Mouse (Mus musculus): Measurements from ENCODE around the gene Duoxa1. TPM values are rescaled to one million over a fixed set of nuclear protein-coding genes. Genes with fewer than 3 reads are reported as not detected.

The Duoxa1 gene
- total RNA-seq, 2 experiments from 2014 or later: not detected

DNA sequence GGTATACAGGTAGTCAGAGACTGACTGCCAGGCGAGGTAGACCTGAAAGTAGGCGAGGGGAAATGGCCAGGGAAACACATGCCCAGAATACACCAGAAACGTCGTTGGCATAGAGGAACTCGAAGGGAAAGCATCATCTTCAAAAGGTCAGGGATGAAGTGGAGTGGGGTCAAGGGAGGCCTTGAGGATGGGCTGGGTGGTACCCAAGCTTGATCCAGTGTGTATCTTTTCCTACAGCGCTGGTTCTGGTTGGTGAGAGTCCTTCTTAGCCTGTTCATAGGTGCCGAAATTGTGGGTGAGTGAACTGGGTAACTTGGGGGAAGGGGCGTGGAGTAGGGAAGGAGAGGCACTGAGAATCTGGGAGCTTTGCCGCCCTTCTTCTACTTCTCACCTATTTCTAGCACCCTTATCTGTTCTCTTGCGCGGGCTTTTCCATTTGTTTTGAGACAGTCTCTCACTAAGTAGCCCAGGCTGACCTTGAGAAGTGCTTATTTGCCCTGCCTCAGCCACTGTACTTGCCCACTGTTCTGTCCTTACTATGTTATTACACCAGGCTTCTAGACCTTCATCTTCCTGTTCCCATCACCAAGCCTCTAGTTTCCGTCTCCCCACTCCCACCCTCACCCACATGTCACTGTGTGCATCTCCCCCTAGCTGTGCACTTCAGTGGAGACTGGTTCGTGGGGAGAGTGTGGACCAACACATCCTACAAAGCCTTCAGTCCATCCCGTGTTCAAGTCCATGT, 13.4 kb downstream of the Duoxa1 start:
- no peak for ATAC-seq (replicated peaks; ENCODE audit: low FRiP score, low TSS enrichment, poor library complexity, severe bottlenecking)

DNA sequence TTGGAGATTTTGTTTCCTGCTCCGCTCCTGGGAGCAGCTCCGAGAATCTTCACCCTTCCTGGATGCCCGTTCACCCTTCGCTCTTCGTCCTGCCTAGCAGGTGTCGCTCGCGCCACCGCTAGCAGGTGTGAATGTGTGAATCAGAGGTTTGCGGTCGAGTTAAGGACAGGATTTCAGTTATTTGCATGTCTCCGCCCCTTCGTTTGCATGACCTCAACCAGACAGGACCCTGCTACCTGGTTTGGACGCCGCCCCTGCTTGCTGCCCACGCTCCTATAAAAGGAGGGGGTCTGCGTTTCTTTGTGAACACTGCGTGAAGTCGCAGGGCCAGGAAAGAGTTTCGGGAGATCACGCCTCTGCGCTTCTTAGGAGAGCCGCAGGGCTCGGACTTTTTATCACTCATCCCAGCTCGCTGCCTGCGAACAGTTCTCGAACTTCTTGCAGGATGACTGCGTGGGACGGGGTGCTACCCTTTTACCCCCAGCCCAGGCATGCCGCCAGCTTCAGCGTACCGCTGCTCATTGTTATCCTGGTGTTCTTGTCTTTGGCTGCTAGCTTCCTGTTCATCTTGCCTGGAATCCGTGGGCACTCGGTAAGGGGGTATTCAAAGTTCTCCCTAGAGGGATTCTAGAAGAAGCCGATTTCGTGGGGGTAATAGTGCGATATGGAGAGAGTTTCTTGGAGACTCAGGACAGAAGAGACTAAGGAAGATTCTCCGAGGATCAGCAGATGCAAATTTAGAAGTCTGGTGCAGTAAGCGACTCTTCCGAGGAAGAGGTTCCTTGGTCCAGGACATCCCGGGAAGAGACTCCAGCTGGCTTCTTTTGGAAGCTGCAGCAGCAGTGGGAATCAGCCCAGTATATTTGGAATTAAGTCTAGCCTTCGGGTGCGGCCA, 14.7 kb downstream of the Duoxa1 start, which contains the start of gene Duoxa2:
Gene Duoxa2, plus strand, starts transcription at position 305 of the 895 bp plus-strand sequence.
- ATAC-seq (replicated peaks; ENCODE audit: low FRiP score, low TSS enrichment, poor library complexity, severe bottlenecking): no peak

DNA sequence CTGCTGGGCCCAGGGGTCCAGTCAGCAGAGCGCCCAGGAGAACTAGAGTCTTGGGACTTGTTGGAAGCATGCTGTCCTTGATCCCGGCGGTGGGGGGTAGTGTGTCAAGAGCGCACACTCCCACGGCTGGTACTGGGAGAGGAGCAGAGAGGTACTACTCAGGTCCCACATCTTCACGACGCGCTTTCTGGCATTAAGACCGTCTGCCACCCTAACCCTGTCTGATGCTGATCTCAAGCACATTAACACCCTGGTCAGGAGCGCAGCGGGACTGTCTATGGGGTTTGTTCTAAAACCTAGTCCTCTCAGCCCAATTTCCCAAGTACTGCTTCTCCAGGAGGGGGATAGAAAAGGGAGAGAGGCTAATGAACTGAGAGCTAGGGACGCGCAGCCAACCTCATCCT, 15.4 kb downstream of the Duoxa1 start, which contains the start of gene Duox2:
Gene Duox2, minus strand, starts transcription at position 354 of the 404 bp plus-strand sequence.
- no peak for ATAC-seq (replicated peaks; ENCODE audit: low FRiP score, low TSS enrichment, poor library complexity, severe bottlenecking)

DNA sequence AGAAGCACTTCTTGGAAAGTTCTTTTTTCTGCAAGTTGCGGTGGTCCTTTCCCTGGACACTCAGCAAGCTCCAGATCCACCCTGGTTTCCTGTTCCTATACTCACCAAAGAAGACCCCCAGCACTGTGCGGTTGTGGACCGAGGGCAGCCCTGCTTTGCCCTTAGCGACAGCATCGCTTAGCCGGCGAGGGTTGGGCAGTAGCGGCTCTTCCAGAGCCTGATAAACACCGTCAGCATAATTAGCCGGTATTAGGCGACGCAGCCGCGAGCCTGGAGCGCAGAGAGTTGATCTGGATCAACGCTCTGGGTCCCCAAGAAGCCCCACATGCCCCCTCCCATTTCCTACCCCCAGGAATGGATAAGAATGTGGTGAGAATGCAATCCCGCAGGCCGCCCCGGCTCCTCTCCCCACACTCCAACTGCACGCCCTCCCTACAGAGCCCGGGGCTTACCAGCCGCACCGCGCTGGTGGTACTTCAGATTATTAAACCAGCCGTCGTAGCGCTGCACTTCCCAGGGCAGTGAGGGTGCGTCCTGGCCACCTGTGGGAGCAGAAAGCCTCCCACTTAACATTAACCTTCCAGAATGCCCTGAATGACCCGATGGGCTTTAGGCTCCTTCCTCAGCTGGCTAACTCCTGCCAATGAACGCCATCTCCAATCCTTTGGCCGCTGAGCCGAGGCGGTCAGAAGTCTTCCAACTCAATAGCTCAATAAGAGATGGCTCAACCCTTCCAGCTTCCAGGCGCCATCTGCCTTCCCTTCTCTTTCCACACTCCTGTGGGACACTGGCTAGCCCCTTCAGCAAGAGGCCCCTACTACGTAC, 16.0 kb downstream of the Duoxa1 start:
- ATAC-seq (replicated peaks; ENCODE audit: low FRiP score, low TSS enrichment, poor library complexity, severe bottlenecking): no peak

DNA sequence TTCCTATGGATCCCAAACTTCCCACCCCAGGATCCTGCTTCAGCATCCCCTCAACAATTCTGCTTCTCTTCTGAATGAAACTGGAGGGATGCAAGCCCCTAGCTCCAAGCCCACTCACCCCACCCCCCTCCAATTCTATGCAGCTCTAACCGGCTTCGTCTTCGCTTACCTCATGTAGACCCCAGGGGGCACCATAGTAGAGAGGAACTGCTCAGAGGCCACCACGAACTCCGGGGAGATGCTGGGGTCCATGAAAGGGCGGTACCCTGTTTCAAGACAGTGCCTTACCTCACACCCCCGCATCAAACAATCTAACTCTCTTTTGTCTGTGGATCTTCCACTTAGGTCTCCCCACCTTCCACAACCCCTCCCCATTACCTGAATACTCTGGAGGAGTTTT, 18.6 kb downstream of the Duoxa1 start:
- ATAC-seq (replicated peaks; ENCODE audit: low FRiP score, low TSS enrichment, poor library complexity, severe bottlenecking): no peak

DNA sequence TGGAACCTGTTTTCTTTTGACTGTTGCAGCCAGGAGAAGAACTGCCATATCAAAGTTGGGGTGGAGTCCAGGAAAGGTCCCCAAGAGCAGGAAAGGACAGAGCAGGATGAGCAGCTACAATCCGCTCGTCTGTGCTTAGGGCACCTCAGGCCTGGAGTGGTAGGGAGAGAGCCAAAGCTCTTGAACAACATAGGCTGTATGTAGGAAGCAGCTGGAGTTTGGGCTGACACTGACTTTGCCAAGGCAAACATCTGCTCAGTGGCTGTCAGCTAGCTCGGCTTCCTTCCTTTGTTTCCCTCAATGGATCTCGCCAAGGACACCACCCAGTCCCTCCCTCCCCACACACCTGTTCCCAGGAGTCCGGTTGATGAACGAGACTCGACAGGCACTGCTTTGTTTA, 27.4 kb downstream of the Duoxa1 start:
- no peak for ATAC-seq (replicated peaks; ENCODE audit: low FRiP score, low TSS enrichment, poor library complexity, severe bottlenecking)

DNA sequence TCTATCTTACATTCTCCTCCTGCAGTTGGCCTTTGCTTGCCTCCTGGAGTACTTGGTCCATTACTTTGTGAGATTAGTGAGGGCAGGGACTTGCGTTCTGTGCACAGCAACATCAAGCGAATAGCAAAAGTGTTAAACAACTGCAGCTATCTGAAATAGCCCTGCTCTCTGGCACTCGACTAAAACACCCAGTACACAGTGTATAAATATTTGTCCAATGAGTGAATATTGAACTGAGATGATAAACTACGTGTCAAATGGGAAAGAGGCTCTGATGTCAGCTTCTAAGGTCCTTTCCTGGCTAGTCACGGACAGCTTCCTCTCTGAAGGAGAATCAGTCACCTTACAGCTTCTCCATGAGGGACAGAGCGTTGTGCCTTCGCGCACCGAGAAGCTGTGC, 29.4 kb downstream of the Duoxa1 start:
- no peak for ATAC-seq (replicated peaks; ENCODE audit: low FRiP score, low TSS enrichment, poor library complexity, severe bottlenecking)

DNA sequence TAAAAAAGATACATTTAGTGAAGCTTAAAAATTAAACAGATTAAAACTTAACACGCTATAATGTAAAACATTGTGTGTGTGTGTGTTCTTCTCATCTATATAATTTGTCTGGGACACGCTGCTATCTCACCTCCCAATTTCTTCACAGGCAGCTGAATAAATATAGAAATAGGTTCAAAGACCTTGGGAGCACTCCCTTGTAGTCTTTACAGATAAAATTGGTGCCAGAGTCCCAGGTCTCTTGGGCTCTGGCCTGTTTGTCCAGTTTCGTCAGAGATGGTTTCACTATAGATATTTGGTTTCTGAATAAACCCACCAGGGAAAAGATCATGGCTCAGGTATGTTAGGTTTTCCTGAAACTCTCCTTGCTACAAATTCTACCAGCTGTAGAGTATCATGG, 34.8 kb downstream of the Duoxa1 start:
- ATAC-seq (replicated peaks; ENCODE audit: low FRiP score, low TSS enrichment, poor library complexity, severe bottlenecking): no peak

DNA sequence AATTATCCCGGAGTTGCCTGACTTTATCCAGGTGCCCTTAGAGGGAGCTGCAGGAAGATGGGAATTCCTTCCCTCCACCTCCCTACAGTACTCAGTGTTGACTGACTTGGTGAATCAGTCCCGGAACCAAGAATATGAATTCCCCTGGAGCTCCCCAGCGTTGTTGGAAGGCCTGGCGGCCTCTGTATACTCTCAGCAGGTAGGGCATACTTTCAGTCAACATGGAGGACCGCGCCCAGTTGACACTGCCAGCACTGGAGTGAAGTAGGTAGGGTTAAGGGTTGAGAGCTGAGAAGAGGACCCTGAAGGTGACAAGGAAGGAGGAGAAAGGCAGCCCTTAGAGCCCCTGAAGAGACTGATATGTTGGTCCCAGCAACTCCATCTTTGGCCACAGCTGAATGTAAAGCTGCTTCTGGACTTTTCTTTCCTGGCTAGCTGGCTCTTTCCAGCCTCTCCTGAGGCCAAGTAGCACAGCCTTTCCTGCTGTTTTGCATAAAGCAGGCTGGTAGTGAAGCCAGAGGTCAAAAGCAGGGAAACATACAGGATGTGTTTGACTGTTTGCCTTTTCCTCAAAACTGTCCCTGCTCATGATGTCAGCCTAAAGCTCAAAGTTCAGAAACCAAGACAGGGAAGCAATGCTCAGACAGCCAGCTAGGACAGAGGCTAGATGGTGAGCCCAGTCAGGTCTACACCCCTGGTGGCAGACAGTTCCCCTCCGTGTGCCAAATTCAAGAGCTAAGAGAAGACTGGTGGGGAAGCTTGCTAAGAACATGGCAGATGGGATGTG, 46.9 kb downstream of the Duoxa1 start:
- no peak for ATAC-seq (replicated peaks; ENCODE audit: low FRiP score, low TSS enrichment, poor library complexity, severe bottlenecking)

DNA sequence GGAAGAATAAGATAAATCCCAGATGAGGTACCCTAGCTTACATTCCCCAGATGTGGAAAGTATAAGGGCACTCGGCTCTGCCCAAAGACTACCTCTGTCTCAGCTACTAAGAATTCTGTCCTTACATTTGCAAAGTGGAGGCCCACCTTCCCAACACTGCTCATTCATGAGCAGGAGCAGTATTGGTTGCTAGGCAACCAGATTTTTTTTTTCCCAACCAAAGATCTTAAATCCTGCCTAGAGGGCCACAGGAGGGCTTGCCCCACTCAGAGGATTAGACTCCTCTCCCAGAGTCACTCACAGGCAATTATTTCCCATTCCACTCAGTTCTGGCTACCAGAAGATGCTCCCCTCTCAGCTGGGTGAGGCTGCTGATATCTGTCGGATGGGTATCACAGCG, 48.8 kb downstream of the Duoxa1 start:
- ATAC-seq (replicated peaks; ENCODE audit: low FRiP score, low TSS enrichment, poor library complexity, severe bottlenecking): no peak

DNA sequence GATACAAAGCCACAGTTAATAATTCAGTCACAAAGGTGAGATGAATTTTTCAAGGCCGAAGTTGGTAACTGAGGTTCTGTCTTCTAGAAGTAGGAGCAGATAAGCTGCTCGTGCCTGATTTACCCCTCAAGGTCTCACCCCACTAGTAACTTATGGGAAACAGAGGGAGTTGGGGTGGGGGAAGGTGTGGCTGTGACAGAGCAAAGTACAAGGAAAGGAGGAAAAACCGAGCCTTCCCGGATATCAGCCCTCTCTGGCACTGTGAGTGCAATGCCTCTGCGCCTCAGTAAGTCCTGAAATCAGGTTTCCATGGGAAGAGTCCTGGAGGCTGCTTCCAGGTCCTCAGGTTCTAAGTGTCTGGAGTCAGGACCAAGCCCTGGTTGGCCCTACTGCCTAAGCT, 52.8 kb downstream of the Duoxa1 start:
- ATAC-seq (replicated peaks; ENCODE audit: low FRiP score, low TSS enrichment, poor library complexity, severe bottlenecking): no peak

DNA sequence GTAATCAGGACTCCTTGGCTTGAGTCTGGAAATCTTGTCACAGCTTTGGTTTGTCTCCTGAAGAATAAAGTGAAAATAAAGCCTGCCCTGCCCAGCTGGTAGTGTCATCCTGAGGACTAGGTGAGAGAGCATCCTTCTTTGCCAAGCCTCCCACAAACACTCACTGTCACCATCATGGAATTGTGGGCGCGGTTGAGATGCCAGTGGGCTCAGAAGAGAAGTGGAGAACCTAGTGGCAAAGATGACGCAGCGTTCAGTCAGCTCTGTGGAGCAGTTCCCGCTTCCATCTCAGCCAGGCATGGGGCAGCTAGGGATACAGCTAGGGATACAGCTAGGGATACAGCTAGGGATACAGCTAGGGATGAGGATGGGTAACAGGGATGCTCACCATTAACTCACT, 57.5 kb downstream of the Duoxa1 start:
- ATAC-seq (replicated peaks; ENCODE audit: low FRiP score, low TSS enrichment, poor library complexity, severe bottlenecking): no peak

Other genes starting within 250 kb of the Duoxa1 start
- 9.8 and 13.1 TPM in 2 replicates for gene Spg11, start 195.3 kb downstream of the Duoxa1 start, total RNA-seq (2014; fragmentation: Nextera tagmentation)
- 9.8 and 11.7 TPM in 2 replicates for gene Spg11, start 195.3 kb downstream of the Duoxa1 start, total RNA-seq (2017)
- gene B2m, start 166.0 kb downstream of the Duoxa1 start, total RNA-seq (2014; fragmentation: Nextera tagmentation): 1,448 and 1,509 TPM in 2 replicates
- gene B2m, start 166.0 kb downstream of the Duoxa1 start, total RNA-seq (2017): 1,672 and 1,891 TPM in 2 replicates
- not detected in 2 replicates for gene Trim69, start 153.0 kb downstream of the Duoxa1 start, total RNA-seq (2014; fragmentation: Nextera tagmentation)
- 0.76 and 1.1 TPM in 2 replicates for gene Trim69, start 153.0 kb downstream of the Duoxa1 start, total RNA-seq (2017)
- not detected in 2 replicates for gene Patl2, start 127.5 kb downstream of the Duoxa1 start, total RNA-seq (2014; fragmentation: Nextera tagmentation)
- not detected in 2 replicates for gene Patl2, start 127.5 kb downstream of the Duoxa1 start, total RNA-seq (2017)
- not detected in 2 replicates for gene Terb2, start 127.5 kb downstream of the Duoxa1 start, total RNA-seq (2014; fragmentation: Nextera tagmentation)
- not detected in 2 replicates for gene Terb2, start 127.5 kb downstream of the Duoxa1 start, total RNA-seq (2017)
- gene Sord, start 79.0 kb downstream of the Duoxa1 start, total RNA-seq (2014; fragmentation: Nextera tagmentation): 89.6 and 95.4 TPM in 2 replicates
- gene Sord, start 79.0 kb downstream of the Duoxa1 start, total RNA-seq (2017): 115 and 122 TPM in 2 replicates
- gene Duox2, start 15.3 kb downstream of the Duoxa1 start, total RNA-seq (2014; fragmentation: Nextera tagmentation): not detected in 2 replicates
- not detected in 2 replicates for gene Duox2, start 15.3 kb downstream of the Duoxa1 start, total RNA-seq (2017)
- gene Duoxa2, start 14.8 kb downstream of the Duoxa1 start, total RNA-seq (2014; fragmentation: Nextera tagmentation): not detected in 2 replicates
- not detected in 2 replicates for gene Duoxa2, start 14.8 kb downstream of the Duoxa1 start, total RNA-seq (2017)
- gene Duox1, start 1.9 kb upstream of the Duoxa1 start, total RNA-seq (2014; fragmentation: Nextera tagmentation): not detected in 2 replicates
- gene Duox1, start 1.9 kb upstream of the Duoxa1 start, total RNA-seq (2017): not detected in 2 replicates
- 5.2 and 8.7 TPM in 2 replicates for gene Shf, start 55.4 kb upstream of the Duoxa1 start, total RNA-seq (2014; fragmentation: Nextera tagmentation)
- gene Shf, start 55.4 kb upstream of the Duoxa1 start, total RNA-seq (2017): 1.6 and 13.8 TPM in 2 replicates
- 3.5 and 11.6 TPM in 2 replicates for gene Slc28a2, start 112.7 kb upstream of the Duoxa1 start, total RNA-seq (2014; fragmentation: Nextera tagmentation)
- gene Slc28a2, start 112.7 kb upstream of the Duoxa1 start, total RNA-seq (2017): 3.2 and 4.5 TPM in 2 replicates
- 0.28 TPM in 1 of 2 replicates, not detected in the other for gene Gm14085, start 171.2 kb upstream of the Duoxa1 start, total RNA-seq (2014; fragmentation: Nextera tagmentation)
- 0.14 TPM in 1 of 2 replicates, not detected in the other for gene Gm14085, start 171.2 kb upstream of the Duoxa1 start, total RNA-seq (2017)